Mouse (Mus musculus) retina, postnatal 1 day (tissue): ENCODE results near the gene Fam69b.

Experiments used
- DNase-seq: peaks from one replicate; pipeline ENCODE4 v3.0.0-alpha.2; 2012

The Fam69b gene

DNA sequence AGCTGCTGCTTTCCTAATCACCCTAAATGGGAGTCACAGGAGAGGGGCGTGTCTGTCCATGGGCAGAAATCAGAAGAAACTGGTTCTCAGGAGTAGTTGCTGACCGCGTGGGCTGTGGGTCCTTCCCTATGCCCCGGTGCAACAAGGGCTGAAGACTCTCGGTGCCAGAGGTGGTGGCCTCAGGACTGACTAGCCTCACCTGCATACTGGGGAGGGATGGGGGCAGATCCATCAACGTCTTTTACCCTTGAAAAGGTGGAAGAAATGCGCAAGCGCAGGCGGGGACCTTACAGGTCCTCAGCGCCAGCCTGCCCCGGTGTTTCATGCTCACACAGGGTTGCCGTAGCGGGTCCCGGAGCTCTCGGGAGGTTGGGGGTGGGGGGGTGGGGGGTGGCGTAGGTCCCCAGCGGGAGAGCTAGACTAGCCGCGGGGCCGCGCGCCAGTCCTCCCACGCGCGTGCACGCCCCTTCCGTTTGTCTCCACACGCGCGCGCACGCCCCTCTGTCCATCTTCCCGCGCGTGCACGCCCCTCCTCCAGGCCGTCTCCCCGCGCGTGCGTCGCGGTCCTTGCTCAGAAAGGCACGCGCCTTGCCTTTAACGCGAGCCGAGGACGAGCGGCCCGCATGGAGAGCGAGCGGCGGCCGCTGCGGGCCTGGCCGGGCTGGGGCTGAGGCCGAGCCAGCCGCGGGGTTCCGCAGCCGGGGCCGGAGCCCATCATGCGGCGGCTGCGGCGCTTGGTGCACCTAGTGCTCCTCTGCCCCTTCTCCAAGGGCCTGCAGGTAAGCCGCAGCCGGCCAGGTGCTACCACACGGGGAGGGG is at the start of gene Fam69b:
Fam69b (plus strand) TSS at position 537 of the 819 bp plus-strand sequence.
- peak; percentile 92 for DNase-seq

DNA sequence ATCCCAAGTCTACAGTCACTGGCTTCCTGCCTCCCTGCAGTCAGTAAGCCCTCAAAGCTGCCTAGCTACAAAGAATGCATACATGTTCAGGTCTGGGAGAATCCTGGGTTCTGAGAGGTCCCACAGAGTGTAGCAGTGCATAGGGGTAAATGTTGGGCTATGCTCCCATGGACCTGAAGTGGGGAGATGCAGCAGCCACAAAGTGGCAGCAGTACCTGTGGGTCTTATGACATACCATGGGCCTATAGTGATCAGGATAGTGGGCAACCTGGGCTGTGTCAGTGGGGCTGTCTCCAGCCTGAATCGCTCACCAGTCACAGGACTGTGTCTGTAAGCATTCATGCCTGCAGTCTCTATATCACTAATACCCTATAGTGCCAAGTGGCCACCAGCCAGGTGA is 48.5 kb upstream of the Fam69b start, which contains the start of gene Egfl7:
Egfl7 (plus strand) TSS at position 301 of the 400 bp plus-strand sequence.
- DNase-seq, result no peak

DNA sequence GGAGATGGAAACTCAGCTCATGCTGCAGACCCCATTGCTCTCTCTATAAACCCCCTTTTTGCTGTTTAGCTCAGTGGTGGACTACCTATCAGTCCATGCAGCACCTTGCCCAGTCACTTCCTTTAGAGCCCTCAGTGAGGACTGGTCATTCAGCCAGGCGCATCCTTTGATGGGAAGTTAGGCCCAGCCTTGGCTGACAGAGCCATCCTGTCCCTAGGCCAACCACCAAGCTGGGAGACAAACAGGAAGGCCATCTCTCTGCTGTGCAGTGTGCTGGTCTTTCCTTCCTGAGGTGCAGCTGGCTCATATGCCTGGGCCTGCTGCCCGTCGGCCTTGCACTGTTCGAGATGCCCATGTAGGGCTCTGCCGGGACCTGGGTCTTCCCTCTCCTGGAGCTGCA is 47.5 kb upstream of the Fam69b start:
- DNase-seq, result no peak

DNA sequence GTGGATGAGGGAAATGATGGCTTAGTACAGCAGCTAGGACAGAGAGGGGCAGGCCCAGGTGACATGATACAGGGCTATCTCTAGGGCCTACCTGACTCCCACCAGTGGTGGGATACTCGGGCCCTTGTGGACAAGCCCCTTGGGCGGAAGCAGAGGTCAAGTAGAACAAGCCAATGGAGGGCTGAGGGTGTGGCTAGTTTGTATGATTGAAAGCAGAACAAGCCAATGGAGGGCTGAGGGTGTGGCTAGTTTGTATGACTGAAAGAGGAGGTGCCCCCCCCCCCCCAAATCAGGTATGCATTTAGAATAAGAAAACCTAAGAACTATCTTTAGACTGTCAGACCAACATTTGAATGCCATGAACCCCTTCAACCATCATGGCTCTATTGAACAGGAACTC is 46.1 kb upstream of the Fam69b start:
- no peak for DNase-seq

DNA sequence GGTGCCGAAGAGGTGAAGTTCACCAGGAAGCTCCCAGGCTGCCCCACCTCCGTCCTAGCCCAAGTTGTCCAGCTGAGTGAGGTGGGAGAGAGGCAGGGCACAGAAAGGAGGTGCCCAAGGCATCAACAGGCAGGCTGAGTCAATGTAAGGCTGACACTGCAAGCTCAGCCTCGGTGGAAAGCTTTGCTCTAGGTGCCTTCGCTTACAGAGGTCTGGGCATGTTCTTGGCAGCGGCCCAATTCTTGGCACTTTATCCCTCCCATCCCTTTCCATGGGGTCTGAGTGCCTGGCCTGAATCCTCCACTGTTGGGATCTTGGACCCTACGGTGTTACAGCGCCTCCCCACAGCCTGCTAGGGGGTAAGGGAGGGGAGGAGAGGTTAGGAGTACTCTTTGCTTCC is 45.5 kb upstream of the Fam69b start:
- peak; percentile 49 for DNase-seq

GRCm38 (mm10) chr2:26583640-26584039 is 44.6 kb upstream of the Fam69b start:
- DNase-seq, result no peak

DNA sequence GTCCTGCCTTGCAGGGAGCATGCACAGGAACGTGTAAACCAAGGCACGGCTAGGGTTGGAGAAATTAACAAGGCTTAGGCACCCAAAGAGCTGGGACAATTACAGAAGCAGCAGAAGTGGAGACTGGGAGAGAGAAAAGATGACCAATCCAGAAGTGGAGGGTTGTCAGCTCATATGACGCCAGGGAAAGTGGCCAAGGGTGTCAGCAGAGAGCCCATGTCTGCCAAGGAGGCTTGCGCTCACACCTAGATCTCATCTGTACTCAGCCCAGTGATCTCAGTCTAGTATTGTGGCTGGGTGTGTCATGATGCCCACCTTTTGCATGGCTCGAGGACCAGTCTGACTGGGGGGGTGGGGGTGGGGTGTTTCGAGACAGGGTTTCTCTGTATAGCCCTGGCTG is 42.5 kb upstream of the Fam69b start:
- DNase-seq, result no peak

GRCm38 (mm10) chr2:26586294-26587043 is 41.8 kb upstream of the Fam69b start, which contains the start of gene Gm20532:
TSS of gene Gm20532 (plus strand) at chr2:26586639.
- DNase-seq, result peak; percentile 82

GRCm38 (mm10) chr2:26587044-26587405 is 41.2 kb upstream of the Fam69b start:
- DNase-seq, result no peak

GRCm38 (mm10) chr2:26588573-26588972 is 39.7 kb upstream of the Fam69b start:
- DNase-seq, result no peak

DNA sequence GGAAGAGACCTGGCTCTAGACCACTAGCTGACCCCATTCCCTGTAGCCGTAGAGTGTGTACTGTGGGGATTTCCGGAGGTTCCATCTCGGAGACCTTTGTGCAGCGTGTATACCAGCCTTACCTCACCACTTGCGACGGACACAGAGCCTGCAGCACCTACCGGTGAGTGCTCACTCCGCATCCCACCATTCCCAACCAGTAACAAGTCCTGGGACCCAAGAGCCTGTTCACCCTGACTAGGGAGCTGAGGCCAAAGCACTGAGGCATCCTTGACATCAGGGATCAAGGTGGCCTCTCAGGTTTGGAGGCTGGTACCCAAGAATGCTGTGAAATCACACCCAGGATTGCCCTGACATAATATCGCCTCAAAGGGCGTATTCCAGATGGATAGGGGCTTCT is 39.0 kb upstream of the Fam69b start:
- no peak for DNase-seq

GRCm38 (mm10) chr2:26590282-26590681 is 38.0 kb upstream of the Fam69b start:
- no peak for DNase-seq

DNA sequence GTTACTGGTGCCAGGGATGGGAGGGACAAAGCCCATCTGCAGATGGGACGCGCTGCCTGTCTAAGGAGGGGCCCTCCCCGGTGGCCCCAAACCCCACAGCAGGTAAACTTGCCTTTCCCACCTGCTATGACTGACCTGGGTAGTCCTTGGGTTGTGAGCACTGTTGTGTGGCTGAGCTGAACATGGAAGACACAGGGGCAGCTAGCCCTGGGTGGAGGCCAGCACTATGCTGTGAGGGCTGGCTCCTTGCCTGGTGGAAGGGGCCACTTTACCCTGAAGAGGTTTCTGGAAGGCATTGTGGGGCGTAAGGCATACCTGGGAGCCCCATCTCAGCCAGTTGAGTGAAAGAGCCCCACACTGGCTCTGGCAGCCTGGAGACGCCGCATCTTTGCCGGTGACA is 37.3 kb upstream of the Fam69b start:
- no peak for DNase-seq

DNA sequence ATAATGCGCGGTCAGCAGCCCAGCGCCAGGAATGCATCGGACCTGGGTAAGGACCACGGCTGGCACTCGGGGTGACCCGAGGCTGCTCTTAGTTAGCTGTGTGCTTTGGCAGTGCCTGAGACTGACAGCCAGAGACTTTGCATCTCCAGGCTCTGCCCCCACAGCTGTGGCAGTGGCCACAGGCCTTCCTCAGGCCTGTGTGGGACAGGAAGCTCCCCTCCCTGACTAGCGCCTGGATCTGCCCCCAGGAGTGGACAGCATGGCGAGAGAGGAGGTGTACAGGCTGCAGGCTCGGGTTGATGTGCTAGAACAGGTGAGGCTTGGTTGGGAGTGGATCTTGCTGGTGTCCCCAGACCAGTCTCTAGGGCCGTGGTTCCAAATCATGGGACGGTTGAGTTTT is 36.8 kb upstream of the Fam69b start:
- no peak for DNase-seq

GRCm38 (mm10) chr2:26593211-26594021 is 34.8 kb upstream of the Fam69b start:
- DNase-seq, result peak; percentile 74

DNA sequence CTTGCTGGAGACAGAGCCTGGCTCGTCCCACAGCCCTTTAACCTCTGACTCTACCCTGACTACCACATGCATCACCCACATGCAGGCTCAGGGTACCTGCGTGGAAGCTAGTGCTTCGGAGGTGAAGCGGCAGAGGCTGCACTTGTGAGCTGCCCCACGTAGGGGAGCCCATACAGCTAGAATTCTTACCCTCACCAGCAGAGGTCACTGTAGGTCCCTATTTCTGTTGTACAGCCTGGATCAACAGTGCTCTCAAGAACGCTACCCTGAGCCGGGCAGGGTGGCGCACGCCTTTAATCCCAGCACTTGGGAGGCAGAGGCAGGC is 34.3 kb upstream of the Fam69b start:
- peak; percentile 70 for DNase-seq

- no peak for DNase-seq
Observed at GRCm38 (mm10) chr2:26594461-26594933, 33.8 kb upstream of the Fam69b start.

DNA sequence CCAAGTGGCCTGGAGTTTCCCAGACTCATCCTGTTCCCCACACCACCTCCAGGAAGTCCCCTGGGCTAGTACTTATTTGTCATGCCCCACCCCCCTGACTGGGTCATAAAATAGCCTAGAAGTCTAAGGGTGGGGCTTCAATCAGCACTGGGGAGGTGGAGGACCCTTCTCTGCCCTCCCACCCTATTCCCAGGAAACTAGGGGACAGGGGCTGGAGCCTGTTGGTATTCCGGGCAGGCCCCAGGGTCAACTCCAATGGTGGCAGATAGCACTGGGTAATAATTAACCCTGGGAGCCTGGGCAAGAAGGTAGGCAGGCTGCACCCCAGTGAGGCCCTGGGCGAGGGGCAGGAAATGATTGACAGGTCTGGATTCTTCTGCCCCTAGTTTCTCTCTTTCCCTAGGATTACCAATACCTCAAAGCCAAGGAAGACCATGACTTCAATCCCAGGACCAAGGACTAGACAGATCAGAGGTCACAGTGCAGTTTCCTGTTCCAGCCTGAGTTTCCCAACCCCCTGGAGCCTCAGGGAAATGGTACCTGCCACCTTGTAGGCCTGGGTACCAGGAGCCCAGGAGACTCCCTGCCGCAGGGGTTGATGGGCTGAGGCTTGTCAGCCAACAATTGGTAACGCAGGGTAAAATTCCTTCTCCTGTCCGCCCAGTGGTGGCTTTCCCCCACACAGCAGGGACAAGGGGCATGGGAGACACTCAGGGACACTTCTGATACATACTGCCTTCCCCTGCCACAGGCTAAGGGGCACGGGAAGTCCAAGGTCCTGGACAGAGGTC is 33.1 kb upstream of the Fam69b start:
- no peak for DNase-seq

DNA sequence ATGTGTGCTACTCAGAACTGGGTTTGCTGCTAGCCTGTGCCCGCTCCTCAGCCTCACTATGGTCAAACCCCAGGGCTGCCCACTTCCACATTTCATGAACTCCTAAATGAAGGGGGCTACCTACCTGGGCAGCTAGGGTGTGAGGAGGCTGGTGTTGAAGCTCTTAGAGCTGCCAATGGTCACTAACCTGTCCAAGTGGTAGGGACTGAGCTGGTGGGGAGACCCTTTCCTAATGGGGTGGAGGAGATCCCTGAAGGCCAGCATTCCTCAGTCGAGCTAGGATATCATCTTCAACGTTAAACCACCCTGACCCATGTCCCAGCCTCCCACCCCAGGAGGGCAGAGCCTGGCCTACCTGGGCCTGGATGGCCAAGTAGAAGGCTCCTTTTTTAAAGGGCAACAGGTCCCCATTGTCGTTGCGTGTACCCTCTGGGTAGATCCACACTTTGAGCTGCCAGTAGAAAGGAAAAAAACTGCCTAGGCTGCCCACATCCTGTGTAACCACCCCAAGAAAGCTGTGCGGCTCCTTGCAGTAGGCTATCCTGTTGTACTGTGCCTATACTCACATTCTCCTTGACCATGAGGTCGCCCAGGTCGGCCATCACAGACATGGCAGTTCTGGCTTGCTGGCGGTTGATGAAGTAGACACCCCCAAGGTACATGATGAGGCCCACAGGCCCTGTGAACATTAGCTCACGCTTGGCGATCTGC is 32.4 kb upstream of the Fam69b start:
- no peak for DNase-seq

DNA sequence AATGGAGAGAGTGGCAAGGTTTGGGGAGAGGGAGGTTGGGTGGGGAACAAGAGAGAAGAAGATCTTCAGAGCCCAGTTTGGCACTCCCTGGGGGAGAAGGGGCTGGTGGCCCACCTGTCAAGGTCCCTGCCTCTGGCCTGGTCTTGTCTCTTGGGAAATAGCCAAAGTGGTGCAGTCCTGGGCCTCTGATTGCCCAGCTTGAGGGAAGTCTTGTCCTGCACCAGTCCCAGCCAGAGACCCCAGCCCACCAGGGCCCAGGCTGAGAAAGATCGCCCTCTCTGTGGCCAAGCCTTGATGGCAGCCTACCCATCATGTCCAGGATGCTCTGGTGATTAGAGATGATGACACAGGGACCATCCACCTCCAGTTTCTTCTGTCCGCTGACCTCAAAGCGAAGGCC is 31.4 kb upstream of the Fam69b start:
- DNase-seq, result no peak

GRCm38 (mm10) chr2:26597810-26598209 is 30.4 kb upstream of the Fam69b start:
- no peak for DNase-seq

GRCm38 (mm10) chr2:26598462-26598861 is 29.8 kb upstream of the Fam69b start:
- no peak for DNase-seq
